In genomic region chr14:87463963-87464654, GRCm38 (mm10) we compare ENCODE assay signal across 9 mouse cellular contexts. TPM values are rescaled to one million over a fixed set of nuclear protein-coding genes. Genes with fewer than 3 reads are reported as not detected.
DNase-seq lines count a peak whose midpoint lies in the region; ATAC-seq lines count a peak whose summit lies in the region.
"Had no signal": no experiment of that assay in that cellular context is flagged by ENCODE, and none has a peak within 500 bp of the region (broad histone marks: within the 10 kb centered on the region; RNA-seq: fewer than 3 reads in every experiment).

No protein-coding gene starts in this region.

- WGBS in kidney, embryonic 16.5 days = 15% methylated on average over 11 of the region's 11 CpGs
- WGBS in liver, embryonic 11.5 days = 23% methylated on average over 11 of the region's 11 CpGs
- 12% methylated on average over 11 of the region's 11 CpGs for WGBS in neural tube, embryonic 11.5 days

- peak; percentile 76 for ATAC-seq in kidney, embryonic 16.5 days (ENCODE audit: low FRiP score, low TSS enrichment)
- peak; percentile 58 for ATAC-seq in liver, embryonic 11.5 days (replicated peaks; ENCODE audit: low FRiP score)
- ATAC-seq in neural tube, embryonic 11.5 days (ENCODE audit: insufficient read depth, low FRiP score, low TSS enrichment) = peak; percentile 59; the same call in 1 of the 2 replicates

- no peak overlapping the region for H3K4me3 ChIP-seq in kidney, embryonic 16.5 days (ENCODE audit: low read length)
- no peak overlapping the region for H3K4me3 ChIP-seq in liver, embryonic 11.5 days (ENCODE audit: low read depth, low read length)
- H3K4me3 ChIP-seq in neural tube, embryonic 11.5 days (ENCODE audit: low read depth, low read length) = no peak overlapping the region
- H3K4me3 ChIP-seq: erythroblast, embryonic 14.5 days had no signal

- H3K9me3 ChIP-seq in kidney, embryonic 16.5 days (ENCODE audit: low read length) = no peaks in the 10 kb centered on the region
- no peaks in the 10 kb centered on the region for H3K9me3 ChIP-seq in liver, embryonic 11.5 days (ENCODE audit: control insufficient read depth, low read length)
- no peaks in the 10 kb centered on the region for H3K9me3 ChIP-seq in neural tube, embryonic 11.5 days (ENCODE audit: control insufficient read depth, low read length)

- H3K4me2 ChIP-seq in kidney, embryonic 16.5 days (replicated peaks; ENCODE audit: low read depth, low read length) = no peak overlapping the region
- H3K4me2 ChIP-seq in liver, embryonic 11.5 days = no peak overlapping the region
- H3K4me2 ChIP-seq in neural tube, embryonic 11.5 days (ENCODE audit: low read depth) = no peak overlapping the region

- intact Hi-C loops in gastrocnemius, postnatal 14 days (cut with DNase I; ENCODE audit: low total_unique reads) = loop anchor here (5.0 kb wide), 1 partner anchor 1003 kb away; no protein-coding TSS in a partner anchor

- no peaks in the 10 kb centered on the region for H3K27me3 ChIP-seq in kidney, embryonic 16.5 days (ENCODE audit: insufficient read depth, low read length)
- no peaks in the 10 kb centered on the region for H3K27me3 ChIP-seq in liver, embryonic 11.5 days (replicated peaks; ENCODE audit: control insufficient read depth, insufficient read depth, low read length)
- no peaks in the 10 kb centered on the region for H3K27me3 ChIP-seq in neural tube, embryonic 11.5 days (ENCODE audit: control insufficient read depth, insufficient read depth, low read length)

- no peak overlapping the region for H3K9ac ChIP-seq in kidney, embryonic 16.5 days (replicated peaks; ENCODE audit: low read length)
- H3K9ac ChIP-seq in liver, embryonic 11.5 days (ENCODE audit: low read depth, low read length) = no peak overlapping the region
- no peak overlapping the region for H3K9ac ChIP-seq in neural tube, embryonic 11.5 days (ENCODE audit: low read length)

- H3K36me3 ChIP-seq in kidney, embryonic 16.5 days (ENCODE audit: insufficient read depth, low read length) = peaks cover 4% of the 10 kb centered on the region; the same call in 1 of the 2 replicates
- H3K36me3 ChIP-seq in liver, embryonic 11.5 days (ENCODE audit: control insufficient read depth, insufficient read depth, low read length) = no peaks in the 10 kb centered on the region
- H3K36me3 ChIP-seq in neural tube, embryonic 11.5 days (ENCODE audit: control insufficient read depth, insufficient read depth, low read length) = no peaks in the 10 kb centered on the region

- H3K27ac ChIP-seq in kidney, embryonic 16.5 days (ENCODE audit: low read length) = no peak overlapping the region
- H3K27ac ChIP-seq in liver, embryonic 11.5 days (ENCODE audit: low read depth, low read length) = no peak overlapping the region
- H3K27ac ChIP-seq in neural tube, embryonic 11.5 days (ENCODE audit: low read depth, low read length) = no peak overlapping the region

- DNase-seq in CD4-positive helper T cell, adult 2 months (ENCODE audit: low read depth, low spot score) = peak; percentile 68
- DNase-seq in adrenal gland, adult 18-20 months (ENCODE audit: low spot score in 2 of 2) = peak; percentile 70 to 80
- peak; percentile 83 for DNase-seq in embryo, embryonic 10.5 days (ENCODE audit: low spot score)
- peak; percentile 61 for DNase-seq in gastrocnemius, postnatal 14 days
- DNase-seq in liver, embryonic 11.5 days (ENCODE audit: low spot score) = peak; percentile 55
- DNase-seq in neural tube, embryonic 11.5 days (ENCODE audit: low spot score) = peak; percentile 80
- peak; percentile 91 for DNase-seq in testis, postnatal 10 days (ENCODE audit: low spot score)

- no peaks in the 10 kb centered on the region; the same call in 1 of the 2 replicates for H3K4me1 ChIP-seq in kidney, embryonic 16.5 days (ENCODE audit: insufficient read depth, low read length)
- H3K4me1 ChIP-seq in liver, embryonic 11.5 days (replicated peaks; ENCODE audit: control insufficient read depth, insufficient read depth, low read length) = no peaks in the 10 kb centered on the region
- no peaks in the 10 kb centered on the region for H3K4me1 ChIP-seq in neural tube, embryonic 11.5 days (ENCODE audit: control insufficient read depth, insufficient read depth, low read length)

RNA-seq across cellular contexts. Expression of gene Tdrd3, which starts 47.7 kb away (rescaled TPM):
- 10 to 100 TPM; 26.6 to 34.7 TPM for total RNA-seq in adrenal gland, adult 18-20 months (2021)
- total RNA-seq in gastrocnemius, postnatal 14 days (2021) = 10 to 100 TPM; 18.5 to 23.3 TPM
- polyA plus RNA-seq in kidney, embryonic 16.5 days (2015; fragmentation: Nextera tagmentation; extraction: Ambion mirVana) = 26.9 and 29.1 TPM in 2 replicates
- polyA plus RNA-seq in liver, embryonic 11.5 days (2014; fragmentation: Nextera tagmentation; extraction: Ambion mirVana) = 20.0 and 20.5 TPM in 2 replicates
- 42.2 and 45.1 TPM in 2 replicates for polyA plus RNA-seq in neural tube, embryonic 11.5 days (2014; fragmentation: Nextera tagmentation; extraction: Ambion mirVana)
